Mouse (Mus musculus): ENCODE measurements around the gene Hoxd9. TPM values are rescaled to one million over a fixed set of nuclear protein-coding genes. Genes with fewer than 3 reads are reported as not detected.

Gene Hoxd9
- polyA plus RNA-seq, 1 experiment: 0.75 TPM

- H3K36me3 ChIP-seq (ENCODE audit: control insufficient read depth, insufficient read depth, low read length, poor library complexity, severe bottlenecking): no peaks in the 10 kb centered on the region
- peaks cover 43% of the 10 kb centered on the region for H3K27me3 ChIP-seq (ENCODE audit: control insufficient read depth, insufficient read depth, low read length, poor library complexity, severe bottlenecking)
- H3K27ac ChIP-seq (ENCODE audit: insufficient read depth, low read length): no peak overlapping the region
- H3K9me3 ChIP-seq (replicated peaks; ENCODE audit: control insufficient read depth, insufficient read depth, low read length, poor library complexity, severe bottlenecking): no peaks in the 10 kb centered on the region
- H3K4me3 ChIP-seq (ENCODE audit: low read depth, low read length): no peak overlapping the region
- H3K9ac ChIP-seq (ENCODE audit: low read depth, poor library complexity, severe bottlenecking): no peak overlapping the region
- no peaks in the 10 kb centered on the region for H3K4me1 ChIP-seq (ENCODE audit: control insufficient read depth, insufficient read depth, low read length)
- TF ChIP-seq POLR2A (IDR thresholded peaks at IDR 0.05; ENCODE audit: insufficient read depth, low read length) (no peak), EP300 (IDR thresholded peaks at IDR 0.05; ENCODE audit: insufficient read depth, low read depth, low read length) (no peak), CTCF (IDR thresholded peaks at IDR 0.05; ENCODE audit: low read depth, low read length) (no peak)
These were observed 30.2 kb upstream of the Hoxd9 start for GRCm38 (mm10) chr2:74667191-74667841.

GRCm38 (mm10) chr2:74667842-74668357 lies 29.6 kb upstream of the Hoxd9 start, which contains the start of gene Hoxd13:
TSS of gene Hoxd13 (plus strand) at chr2:74668310.
- H3K27me3 ChIP-seq (ENCODE audit: control insufficient read depth, insufficient read depth, low read length, poor library complexity, severe bottlenecking): peaks cover 44% of the 10 kb centered on the region
- peak within 1 kb of the TSS; percentile 45 for H3K4me3 ChIP-seq (ENCODE audit: low read depth, low read length)
- no peak within 1 kb of the TSS for H3K27ac ChIP-seq (ENCODE audit: insufficient read depth, low read length)
- TF ChIP-seq EP300 (IDR thresholded peaks at IDR 0.05; ENCODE audit: insufficient read depth, low read depth, low read length) (no peak), POLR2A (IDR thresholded peaks at IDR 0.05; ENCODE audit: insufficient read depth, low read length) (no peak), CTCF (IDR thresholded peaks at IDR 0.05; ENCODE audit: low read depth, low read length) (no peak)
- H3K9ac ChIP-seq (ENCODE audit: low read depth, poor library complexity, severe bottlenecking): peak within 1 kb of the TSS; percentile 55
- H3K4me1 ChIP-seq (ENCODE audit: control insufficient read depth, insufficient read depth, low read length): no peaks in the 10 kb centered on the region
- no peaks in the 10 kb centered on the region for H3K36me3 ChIP-seq (ENCODE audit: control insufficient read depth, insufficient read depth, low read length, poor library complexity, severe bottlenecking)
- no peaks in the 10 kb centered on the region for H3K9me3 ChIP-seq (replicated peaks; ENCODE audit: control insufficient read depth, insufficient read depth, low read length, poor library complexity, severe bottlenecking)

GRCm38 (mm10) chr2:74668370-74669229 lies 28.9 kb upstream of the Hoxd9 start:
- peak overlapping the region; percentile 55 for H3K9ac ChIP-seq (ENCODE audit: low read depth, poor library complexity, severe bottlenecking)
- peaks cover 42% of the 10 kb centered on the region for H3K27me3 ChIP-seq (ENCODE audit: control insufficient read depth, insufficient read depth, low read length, poor library complexity, severe bottlenecking)
- no peak overlapping the region for H3K27ac ChIP-seq (ENCODE audit: insufficient read depth, low read length)

GRCm38 (mm10) chr2:74669230-74669578 lies 28.3 kb upstream of the Hoxd9 start:
- Histone ChIP-seq H3K9ac (ENCODE audit: low read depth, poor library complexity, severe bottlenecking) (no peak overlapping the region), H3K36me3 (ENCODE audit: control insufficient read depth, insufficient read depth, low read length, poor library complexity, severe bottlenecking) (no peaks in the 10 kb centered on the region), H3K27ac (ENCODE audit: insufficient read depth, low read length) (no peak overlapping the region), H3K27me3 (ENCODE audit: control insufficient read depth, insufficient read depth, low read length, poor library complexity, severe bottlenecking) (peaks cover 45% of the 10 kb centered on the region), H3K4me3 (ENCODE audit: low read depth, low read length) (no peak overlapping the region), H3K9me3 (replicated peaks; ENCODE audit: control insufficient read depth, insufficient read depth, low read length, poor library complexity, severe bottlenecking) (no peaks in the 10 kb centered on the region), H3K4me1 (ENCODE audit: control insufficient read depth, insufficient read depth, low read length) (peaks cover 2% of the 10 kb centered on the region)
- no peak for TF ChIP-seq EP300 (IDR thresholded peaks at IDR 0.05; ENCODE audit: insufficient read depth, low read depth, low read length)
- no peak for TF ChIP-seq POLR2A (IDR thresholded peaks at IDR 0.05; ENCODE audit: insufficient read depth, low read length)
- TF ChIP-seq CTCF (IDR thresholded peaks at IDR 0.05; ENCODE audit: low read depth, low read length): no peak

More at GRCm38 (mm10) chr2:74668370-74669229, 28.9 kb upstream of the Hoxd9 start:
- no peaks in the 10 kb centered on the region for H3K36me3 ChIP-seq (ENCODE audit: control insufficient read depth, insufficient read depth, low read length, poor library complexity, severe bottlenecking)
- H3K9me3 ChIP-seq (replicated peaks; ENCODE audit: control insufficient read depth, insufficient read depth, low read length, poor library complexity, severe bottlenecking): no peaks in the 10 kb centered on the region
- H3K4me1 ChIP-seq (ENCODE audit: control insufficient read depth, insufficient read depth, low read length): no peaks in the 10 kb centered on the region
- peak overlapping the region; percentile 45 for H3K4me3 ChIP-seq (ENCODE audit: low read depth, low read length)
- TF ChIP-seq POLR2A (IDR thresholded peaks at IDR 0.05; ENCODE audit: insufficient read depth, low read length) (no peak), CTCF (IDR thresholded peaks at IDR 0.05; ENCODE audit: low read depth, low read length) (no peak), EP300 (IDR thresholded peaks at IDR 0.05; ENCODE audit: insufficient read depth, low read depth, low read length) (no peak)

GRCm38 (mm10) chr2:74669650-74670235 lies 27.8 kb upstream of the Hoxd9 start:
- Histone ChIP-seq H3K4me3 (ENCODE audit: low read depth, low read length) (no peak overlapping the region), H3K9ac (ENCODE audit: low read depth, poor library complexity, severe bottlenecking) (no peak overlapping the region), H3K27ac (ENCODE audit: insufficient read depth, low read length) (no peak overlapping the region)

More at GRCm38 (mm10) chr2:74669650-74670235, 27.8 kb upstream of the Hoxd9 start:
- no peaks in the 10 kb centered on the region for H3K36me3 ChIP-seq (ENCODE audit: control insufficient read depth, insufficient read depth, low read length, poor library complexity, severe bottlenecking)
- H3K9me3 ChIP-seq (replicated peaks; ENCODE audit: control insufficient read depth, insufficient read depth, low read length, poor library complexity, severe bottlenecking): no peaks in the 10 kb centered on the region
- peaks cover 49% of the 10 kb centered on the region for H3K27me3 ChIP-seq (ENCODE audit: control insufficient read depth, insufficient read depth, low read length, poor library complexity, severe bottlenecking)
- H3K4me1 ChIP-seq (ENCODE audit: control insufficient read depth, insufficient read depth, low read length): peaks cover 2% of the 10 kb centered on the region
- TF ChIP-seq POLR2A (IDR thresholded peaks at IDR 0.05; ENCODE audit: insufficient read depth, low read length) (no peak), CTCF (IDR thresholded peaks at IDR 0.05; ENCODE audit: low read depth, low read length) (no peak)

Data from ES-Bruce4 (cell line).